Mouse (Mus musculus): ENCODE measurements around the gene Clcn7. TPM values are rescaled to one million over a fixed set of nuclear protein-coding genes. Genes with fewer than 3 reads are reported as not detected.

Clcn7 gene
- 28.9 and 34.3 TPM in 2 replicates for polyA plus RNA-seq (2015; fragmentation: Nextera tagmentation; extraction: Ambion mirVana)

DNA sequence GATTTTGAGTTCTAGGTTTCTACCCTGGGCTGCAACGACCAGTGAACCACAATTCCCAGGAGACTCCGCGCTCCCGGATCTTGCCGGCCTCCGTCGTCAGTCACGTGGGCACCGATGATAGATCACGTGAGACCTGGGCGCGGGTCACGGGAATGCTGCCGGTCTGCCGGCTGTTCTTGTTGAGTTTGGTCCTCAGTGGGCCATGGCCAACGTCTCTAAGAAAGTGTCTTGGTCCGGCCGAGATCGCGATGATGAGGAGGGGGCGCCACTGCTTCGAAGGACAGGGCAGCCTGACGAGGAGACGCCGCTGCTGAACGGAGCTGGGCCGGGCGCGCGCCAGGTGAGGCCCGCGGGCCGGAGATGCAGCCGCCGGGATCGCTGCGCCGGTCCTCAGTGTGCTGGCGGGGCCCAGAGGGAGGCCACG lies at the start of gene Clcn7:
Gene Clcn7 (plus strand): TSS at position 117 of the 424 bp plus-strand sequence.
- WGBS, result under 1% methylated on average over 40 of the region's 40 CpGs
- peak within 1 kb of the TSS; percentile 79 for H3K9ac ChIP-seq (ENCODE audit: low read depth, low read length)
- peak within 1 kb of the TSS; percentile 87 for H3K4me3 ChIP-seq (ENCODE audit: low read length)
- peak within 1 kb of the TSS; percentile 61 for H3K27ac ChIP-seq (ENCODE audit: low read depth, low read length)
- H3K36me3 ChIP-seq (ENCODE audit: control insufficient read depth, insufficient read depth, low read length), result no peaks in the 10 kb centered on the region
- peak within 1 kb of the TSS; percentile 76 for H3K4me2 ChIP-seq (ENCODE audit: low read length)
- H3K9me3 ChIP-seq (ENCODE audit: control insufficient read depth, low read length), result no peaks in the 10 kb centered on the region
- peak; percentile 96 for ATAC-seq
- H3K27me3 ChIP-seq (replicated peaks; ENCODE audit: control insufficient read depth, insufficient read depth, low read length), result no peaks in the 10 kb centered on the region
- peaks cover 11% of the 10 kb centered on the region for H3K4me1 ChIP-seq (ENCODE audit: control insufficient read depth, insufficient read depth, low read depth, low read length)

DNA sequence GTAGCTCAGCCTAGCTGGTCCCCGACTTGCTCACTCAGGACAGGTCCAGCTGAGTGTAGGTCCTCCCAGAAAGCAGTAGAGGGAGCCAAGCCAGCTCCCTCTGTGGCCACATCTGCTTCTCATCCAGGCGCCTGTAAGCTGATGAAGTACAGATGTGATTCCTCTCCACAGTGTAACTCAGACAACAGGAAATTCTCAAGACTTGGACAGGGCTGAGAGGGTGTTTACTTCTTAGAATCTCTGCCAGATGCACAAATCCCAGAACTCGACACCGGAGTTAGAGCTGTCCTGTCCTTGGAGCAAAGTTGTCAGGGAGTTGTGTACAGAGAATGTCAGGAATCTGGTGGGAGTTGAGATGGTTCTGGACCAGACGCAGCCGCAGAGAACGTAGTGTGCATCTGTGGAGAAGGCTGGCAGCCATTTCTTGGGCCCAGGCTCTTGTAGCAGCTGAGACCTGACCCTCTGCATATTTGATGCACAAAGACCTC lies 49.7 kb upstream of the Clcn7 start, which contains the start of gene Tmem204:
Gene Tmem204 (minus strand): TSS at position 148 of the 488 bp plus-strand sequence.
- no peak within 1 kb of the TSS for H3K4me2 ChIP-seq (ENCODE audit: low read length)
- 66% methylated on average over 7 of the region's 7 CpGs for WGBS
- H3K4me1 ChIP-seq (ENCODE audit: control insufficient read depth, insufficient read depth, low read depth, low read length), result peaks cover 2% of the 10 kb centered on the region
- H3K9me3 ChIP-seq (ENCODE audit: control insufficient read depth, low read length), result no peaks in the 10 kb centered on the region
- ATAC-seq, result no peak
- H3K27me3 ChIP-seq (replicated peaks; ENCODE audit: control insufficient read depth, insufficient read depth, low read length), result no peaks in the 10 kb centered on the region
- H3K9ac ChIP-seq (ENCODE audit: low read depth, low read length), result no peak within 1 kb of the TSS
- no peak within 1 kb of the TSS for H3K4me3 ChIP-seq (ENCODE audit: low read length)
- H3K27ac ChIP-seq (ENCODE audit: low read depth, low read length), result peak within 1 kb of the TSS; percentile 24; the same call in 1 of the 2 replicates
- H3K36me3 ChIP-seq (ENCODE audit: control insufficient read depth, insufficient read depth, low read length), result peaks cover 8% of the 10 kb centered on the region; the same call in 1 of the 2 replicates

DNA sequence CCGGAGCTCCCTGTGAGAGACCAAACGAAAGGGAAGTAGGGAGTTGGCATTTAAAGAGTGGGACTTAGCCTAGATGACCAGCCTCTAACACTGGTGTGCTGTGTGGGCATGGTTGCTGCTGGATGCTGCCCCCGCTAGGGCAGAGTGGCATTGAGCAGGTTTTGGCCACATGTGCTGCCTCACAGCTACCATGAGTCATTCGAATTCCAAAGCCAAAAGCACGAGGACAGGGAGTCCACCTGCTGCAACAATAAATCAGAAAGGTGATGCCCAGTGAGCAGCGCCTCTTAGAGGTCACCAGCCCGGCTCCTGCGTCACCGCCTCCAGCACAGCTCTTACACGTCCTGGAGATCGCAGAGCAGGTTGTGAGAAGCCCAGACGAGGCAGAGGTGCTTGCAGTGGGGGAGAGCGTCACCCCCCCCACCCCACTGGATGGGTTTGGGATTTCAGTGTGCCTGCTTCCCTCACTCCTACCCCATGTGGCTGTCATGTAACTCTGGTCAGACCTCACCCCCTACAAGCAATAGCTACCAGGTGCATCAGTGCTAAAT lies 48.3 kb upstream of the Clcn7 start:
- no peak overlapping the region for H3K4me2 ChIP-seq (ENCODE audit: low read length)
- H3K9me3 ChIP-seq (ENCODE audit: control insufficient read depth, low read length), result no peaks in the 10 kb centered on the region
- H3K9ac ChIP-seq (ENCODE audit: low read depth, low read length), result no peak overlapping the region
- H3K27ac ChIP-seq (ENCODE audit: low read depth, low read length), result no peak overlapping the region
- H3K4me1 ChIP-seq (ENCODE audit: control insufficient read depth, insufficient read depth, low read depth, low read length), result no peaks in the 10 kb centered on the region
- WGBS, result 80% methylated on average over 13 of the region's 13 CpGs
- H3K27me3 ChIP-seq (replicated peaks; ENCODE audit: control insufficient read depth, insufficient read depth, low read length), result no peaks in the 10 kb centered on the region
- H3K4me3 ChIP-seq (ENCODE audit: low read length), result no peak overlapping the region
- no peak for ATAC-seq
- peaks cover 9% of the 10 kb centered on the region for H3K36me3 ChIP-seq (ENCODE audit: control insufficient read depth, insufficient read depth, low read length)

DNA sequence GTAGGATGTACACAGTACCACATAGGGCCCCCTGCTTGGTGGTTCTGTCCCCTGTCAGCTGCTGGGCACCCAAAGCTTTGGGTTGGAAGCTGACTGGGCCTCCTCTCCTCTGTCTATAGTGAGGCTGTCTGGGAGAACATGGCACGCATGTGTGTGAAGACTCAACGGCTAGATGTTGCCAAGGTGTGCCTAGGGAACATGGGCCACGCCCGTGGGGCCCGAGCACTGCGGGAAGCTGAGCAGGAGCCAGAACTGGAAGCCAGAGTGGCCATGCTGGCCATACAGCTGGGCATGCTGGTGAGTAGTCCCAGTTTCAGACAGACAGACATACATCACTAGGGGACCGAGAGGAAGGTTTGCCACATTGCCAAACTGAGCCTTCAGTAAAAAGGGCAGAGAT lies 46.5 kb upstream of the Clcn7 start:
- Histone ChIP-seq H3K36me3 (ENCODE audit: control insufficient read depth, insufficient read depth, low read length) (peaks cover 9% of the 10 kb centered on the region), H3K4me2 (ENCODE audit: low read length) (no peak overlapping the region), H3K9me3 (ENCODE audit: control insufficient read depth, low read length) (no peaks in the 10 kb centered on the region), H3K9ac (ENCODE audit: low read depth, low read length) (no peak overlapping the region), H3K27ac (ENCODE audit: low read depth, low read length) (no peak overlapping the region), H3K4me1 (ENCODE audit: control insufficient read depth, insufficient read depth, low read depth, low read length) (no peaks in the 10 kb centered on the region), H3K27me3 (replicated peaks; ENCODE audit: control insufficient read depth, insufficient read depth, low read length) (no peaks in the 10 kb centered on the region), H3K4me3 (ENCODE audit: low read length) (no peak overlapping the region)
- no peak for ATAC-seq
- 93% methylated on average over 7 of the region's 7 CpGs for WGBS

DNA sequence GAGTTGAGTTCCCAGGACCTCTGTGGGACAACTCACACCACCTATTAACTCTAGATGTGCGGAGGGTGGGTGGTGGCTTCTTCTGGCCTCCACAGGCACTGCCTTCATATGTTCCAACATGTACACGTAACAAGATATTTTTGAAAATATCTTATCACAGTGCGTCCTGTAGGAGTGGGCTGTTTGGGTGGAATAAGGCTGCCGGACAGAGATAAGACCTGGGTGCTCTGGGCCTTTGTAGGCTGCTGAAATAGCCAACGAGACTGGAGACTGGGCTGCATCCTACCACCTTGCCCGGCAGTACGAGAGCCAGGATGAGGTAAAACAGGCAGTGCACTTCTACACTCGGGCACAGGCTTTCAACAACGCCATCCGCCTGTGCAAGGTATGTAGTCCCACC lies 44.0 kb upstream of the Clcn7 start:
- no peaks in the 10 kb centered on the region for H3K9me3 ChIP-seq (ENCODE audit: control insufficient read depth, low read length)
- H3K4me2 ChIP-seq (ENCODE audit: low read length), result no peak overlapping the region
- H3K4me3 ChIP-seq (ENCODE audit: low read length), result no peak overlapping the region
- no peaks in the 10 kb centered on the region for H3K4me1 ChIP-seq (ENCODE audit: control insufficient read depth, insufficient read depth, low read depth, low read length)
- ATAC-seq, result no peak
- H3K36me3 ChIP-seq (ENCODE audit: control insufficient read depth, insufficient read depth, low read length), result peaks cover 13% of the 10 kb centered on the region
- no peak overlapping the region for H3K27ac ChIP-seq (ENCODE audit: low read depth, low read length)
- H3K27me3 ChIP-seq (replicated peaks; ENCODE audit: control insufficient read depth, insufficient read depth, low read length), result no peaks in the 10 kb centered on the region
- H3K9ac ChIP-seq (ENCODE audit: low read depth, low read length), result no peak overlapping the region
- 93% methylated on average over 10 of the region's 10 CpGs for WGBS

DNA sequence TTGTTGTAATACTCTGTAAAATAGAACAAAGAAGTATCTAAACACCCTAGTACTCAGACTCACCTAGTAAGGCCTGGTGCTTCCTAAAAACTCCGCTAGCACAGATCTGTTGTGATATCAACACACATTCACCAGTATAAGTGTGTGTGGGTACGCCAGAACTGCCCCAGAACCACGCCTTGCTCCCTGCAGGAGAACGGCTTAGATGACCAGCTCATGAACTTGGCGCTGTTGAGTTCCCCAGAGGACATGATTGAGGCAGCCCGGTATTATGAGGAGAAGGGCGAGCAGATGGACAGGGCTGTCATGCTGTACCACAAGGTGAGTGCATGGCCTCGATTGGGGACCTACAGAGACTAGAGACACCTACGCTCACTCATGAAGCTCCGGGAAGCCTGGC lies 42.7 kb upstream of the Clcn7 start:
- Histone ChIP-seq H3K27me3 (replicated peaks; ENCODE audit: control insufficient read depth, insufficient read depth, low read length) (no peaks in the 10 kb centered on the region), H3K9me3 (ENCODE audit: control insufficient read depth, low read length) (no peaks in the 10 kb centered on the region), H3K36me3 (ENCODE audit: control insufficient read depth, insufficient read depth, low read length) (peaks cover 13% of the 10 kb centered on the region), H3K27ac (ENCODE audit: low read depth, low read length) (no peak overlapping the region), H3K4me1 (ENCODE audit: control insufficient read depth, insufficient read depth, low read depth, low read length) (no peaks in the 10 kb centered on the region), H3K4me2 (ENCODE audit: low read length) (no peak overlapping the region), H3K4me3 (ENCODE audit: low read length) (no peak overlapping the region), H3K9ac (ENCODE audit: low read depth, low read length) (no peak overlapping the region)
- WGBS, result 94% methylated on average over 10 of the region's 10 CpGs
- ATAC-seq, result no peak

DNA sequence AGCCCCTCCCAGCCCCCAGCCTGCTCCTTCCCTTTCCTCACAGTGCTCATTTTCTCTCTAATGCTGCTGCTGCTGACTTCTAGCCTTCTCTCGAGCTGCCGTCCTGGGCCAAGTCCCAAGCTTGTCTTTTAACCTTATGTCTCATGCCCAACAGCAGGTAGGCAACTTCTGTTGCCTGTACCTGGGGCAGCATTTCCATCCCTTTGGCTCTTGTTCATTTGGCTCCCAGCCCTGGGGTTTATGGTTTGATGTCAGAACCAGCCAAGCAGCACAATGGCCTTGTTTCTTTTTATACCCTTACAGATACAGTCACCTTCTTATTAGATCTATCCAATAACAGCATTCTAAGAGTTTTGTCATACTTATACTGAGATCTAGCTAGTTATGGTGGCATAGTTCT lies 37.0 kb upstream of the Clcn7 start:
- Histone ChIP-seq H3K36me3 (ENCODE audit: control insufficient read depth, insufficient read depth, low read length) (peaks cover 28% of the 10 kb centered on the region), H3K9ac (ENCODE audit: low read depth, low read length) (no peak overlapping the region), H3K4me2 (ENCODE audit: low read length) (no peak overlapping the region), H3K4me3 (ENCODE audit: low read length) (no peak overlapping the region), H3K27me3 (replicated peaks; ENCODE audit: control insufficient read depth, insufficient read depth, low read length) (no peaks in the 10 kb centered on the region), H3K27ac (ENCODE audit: low read depth, low read length) (no peak overlapping the region), H3K9me3 (ENCODE audit: control insufficient read depth, low read length) (no peaks in the 10 kb centered on the region), H3K4me1 (ENCODE audit: control insufficient read depth, insufficient read depth, low read depth, low read length) (no peaks in the 10 kb centered on the region)
- WGBS, result 88% methylated on average over 2 of the region's 2 CpGs
- no peak for ATAC-seq

DNA sequence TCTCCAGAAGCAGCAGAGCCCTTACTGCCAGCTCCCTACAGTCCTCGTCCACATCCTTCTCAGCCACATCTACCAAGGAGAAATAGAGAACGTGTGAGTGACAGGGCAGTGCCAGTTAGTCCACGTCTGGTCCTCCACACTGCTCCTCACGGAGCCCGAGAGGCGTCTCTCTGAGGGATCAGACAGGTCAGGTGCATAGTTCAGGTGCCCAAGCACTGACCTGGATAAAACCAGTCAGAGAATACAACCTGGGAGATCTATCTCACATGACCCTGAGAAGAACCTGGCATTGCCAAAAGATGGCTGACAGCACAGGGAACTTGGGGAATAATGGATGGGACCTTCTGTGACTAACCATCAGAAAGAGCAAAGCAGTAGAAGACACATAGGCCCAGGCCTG lies 33.1 kb upstream of the Clcn7 start:
- Histone ChIP-seq H3K9ac (ENCODE audit: low read depth, low read length) (no peak overlapping the region), H3K4me1 (ENCODE audit: control insufficient read depth, insufficient read depth, low read depth, low read length) (no peaks in the 10 kb centered on the region), H3K27ac (ENCODE audit: low read depth, low read length) (no peak overlapping the region), H3K9me3 (ENCODE audit: control insufficient read depth, low read length) (no peaks in the 10 kb centered on the region), H3K36me3 (ENCODE audit: control insufficient read depth, insufficient read depth, low read length) (peaks cover 39% of the 10 kb centered on the region), H3K27me3 (replicated peaks; ENCODE audit: control insufficient read depth, insufficient read depth, low read length) (no peaks in the 10 kb centered on the region), H3K4me2 (ENCODE audit: low read length) (no peak overlapping the region), H3K4me3 (ENCODE audit: low read length) (no peak overlapping the region)
- no peak for ATAC-seq
- WGBS, result 93% methylated on average over 6 of the region's 6 CpGs

DNA sequence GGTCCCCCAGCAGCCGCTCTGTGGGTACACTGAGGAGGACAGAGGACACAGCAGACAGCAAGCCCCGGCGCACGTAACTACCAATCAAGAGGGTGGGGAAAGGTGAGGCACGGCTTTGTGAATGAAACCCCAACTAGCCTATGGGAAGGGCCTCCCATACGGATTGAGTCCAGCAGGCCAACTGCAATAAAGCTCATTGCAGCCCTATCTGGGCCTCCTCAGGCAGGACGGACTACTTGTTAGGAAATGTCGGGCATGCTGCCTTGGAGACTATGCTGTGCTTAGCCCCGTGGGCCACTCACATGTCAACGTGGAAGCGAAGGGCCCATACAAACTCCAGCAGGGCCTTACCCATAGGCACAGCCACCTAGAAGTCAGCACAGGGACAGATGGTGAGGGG lies 31.9 kb upstream of the Clcn7 start:
- peaks cover 44% of the 10 kb centered on the region for H3K36me3 ChIP-seq (ENCODE audit: control insufficient read depth, insufficient read depth, low read length)
- no peaks in the 10 kb centered on the region for H3K4me1 ChIP-seq (ENCODE audit: control insufficient read depth, insufficient read depth, low read depth, low read length)
- no peak overlapping the region for H3K4me3 ChIP-seq (ENCODE audit: low read length)
- no peaks in the 10 kb centered on the region for H3K9me3 ChIP-seq (ENCODE audit: control insufficient read depth, low read length)
- H3K27ac ChIP-seq (ENCODE audit: low read depth, low read length), result no peak overlapping the region
- 93% methylated on average over 11 of the region's 11 CpGs for WGBS
- no peak overlapping the region for H3K4me2 ChIP-seq (ENCODE audit: low read length)
- no peak overlapping the region for H3K9ac ChIP-seq (ENCODE audit: low read depth, low read length)
- H3K27me3 ChIP-seq (replicated peaks; ENCODE audit: control insufficient read depth, insufficient read depth, low read length), result no peaks in the 10 kb centered on the region
- no peak for ATAC-seq

Measured in hindbrain, embryonic 16.5 days (tissue).